Mouse (Mus musculus) erythroid progenitor cell, adult 5-6 weeks (primary cell): ENCODE data around the gene Ceacam2. TPM values are rescaled to one million over a fixed set of nuclear protein-coding genes. Genes with fewer than 3 reads are reported as not detected.
"Not testable (repeated sequence)": the region's sequence is repeated elsewhere in the genome, so short reads cannot be mapped to it uniquely, and the experiment has no call there.

Experiments used
- ATAC-seq: replicated peaks from 2 replicates; pipeline ENCODE4 v1.8.0; 2016; ENCODE audit warnings: moderate number of reproducible peaks, mild to moderate bottlenecking, moderate TSS enrichment, inconsistent platforms; ENCODE audit not compliant: poor library complexity, low FRiP score, severe bottlenecking
- total RNA-seq, 2 experiments: library from RNA; stranded (forward) in 1 of 2; stranded (reverse) in 1 of 2; fragments of 150-400 nt in 1 of 2; fragments of 186-747, 209-891 nt in 1 of 2; gene quantifications; 2 replicates each; pipeline versions ENCODE4 v1.2.3 to v1.2.4; 2015 to 2017; ENCODE audit warnings: low replicate concordance in 2 of 2

Ceacam2 gene
- total RNA-seq (2015; ENCODE audit: low replicate concordance): not detected in 2 replicates
- not detected in 2 replicates for total RNA-seq (2017; ENCODE audit: low replicate concordance)

- not testable (repeated sequence) for ATAC-seq
Measured at GRCm38 (mm10) chr7:25539376-25539907, at the start of gene Ceacam2. TSS of gene Ceacam2 (minus strand) at chr7:25539857.

DNA sequence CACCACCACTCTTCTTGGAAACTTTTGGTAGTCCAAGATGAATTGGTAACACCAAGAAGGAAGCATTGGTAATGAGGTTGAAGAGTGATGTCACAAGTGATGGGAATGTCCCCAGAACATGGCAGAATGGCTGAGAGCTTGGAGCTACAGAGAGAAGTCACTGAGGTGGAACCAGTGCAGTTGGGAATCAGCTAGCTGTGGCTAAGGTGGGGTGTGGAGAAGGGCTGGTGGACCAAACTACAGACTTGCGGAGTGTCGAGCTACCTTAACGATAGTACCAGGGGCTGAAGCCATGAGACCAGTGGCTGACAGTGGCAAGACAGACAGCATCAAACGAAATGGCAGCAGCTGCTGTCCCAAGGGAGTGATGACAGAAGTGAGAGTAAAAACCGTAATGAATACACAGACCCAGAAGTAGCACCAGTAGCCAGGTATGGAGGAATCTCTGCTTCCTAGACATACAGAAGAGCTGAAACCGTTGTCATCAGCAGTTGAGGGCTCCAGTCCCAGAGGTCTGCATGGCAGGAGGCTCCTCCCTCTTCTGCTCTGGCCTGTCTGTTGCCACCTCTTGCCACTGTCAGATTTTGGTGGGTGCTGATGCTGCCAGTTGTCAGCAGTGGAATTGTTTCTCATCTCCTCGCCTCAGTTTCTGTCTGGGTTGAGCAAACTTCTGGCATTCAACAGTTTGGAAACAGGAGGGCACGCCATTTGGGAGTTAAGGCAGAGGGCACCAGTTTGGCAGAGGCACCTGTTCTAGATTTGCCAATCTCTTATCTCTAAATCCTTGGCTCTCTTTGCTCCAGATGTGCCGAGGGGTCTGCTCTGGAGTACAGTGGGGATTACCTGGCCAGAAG, 45.9 kb upstream of the Ceacam2 start:
- no peak for ATAC-seq

GRCm38 (mm10) chr7:25584651-25585050, 45.0 kb upstream of the Ceacam2 start:
- no peak for ATAC-seq

DNA sequence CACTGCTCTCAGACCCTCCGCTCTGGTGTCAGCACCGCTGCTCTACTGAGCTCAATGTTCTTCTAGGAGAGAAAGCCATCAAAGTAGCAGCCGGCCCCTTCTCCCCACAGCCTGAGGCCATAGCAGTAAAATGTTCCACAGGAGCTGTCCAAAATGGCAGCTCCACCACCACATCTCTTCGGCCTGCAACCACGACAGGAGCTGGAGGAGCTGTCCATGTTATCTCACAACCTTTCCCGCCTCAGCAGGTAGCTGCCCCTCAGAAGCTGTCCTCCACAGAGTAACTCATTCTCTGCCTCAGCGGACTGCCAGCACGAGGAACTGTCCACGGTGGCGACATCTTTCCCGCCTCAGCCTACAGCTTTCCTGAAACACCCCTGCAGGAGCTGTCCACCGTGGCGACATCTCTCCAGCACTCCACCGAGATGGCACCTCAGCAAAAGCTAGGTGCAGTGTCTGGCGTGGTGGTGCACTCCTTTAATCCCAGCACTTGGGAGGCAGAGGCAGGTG, 42.7 kb upstream of the Ceacam2 start:
- ATAC-seq: no peak

DNA sequence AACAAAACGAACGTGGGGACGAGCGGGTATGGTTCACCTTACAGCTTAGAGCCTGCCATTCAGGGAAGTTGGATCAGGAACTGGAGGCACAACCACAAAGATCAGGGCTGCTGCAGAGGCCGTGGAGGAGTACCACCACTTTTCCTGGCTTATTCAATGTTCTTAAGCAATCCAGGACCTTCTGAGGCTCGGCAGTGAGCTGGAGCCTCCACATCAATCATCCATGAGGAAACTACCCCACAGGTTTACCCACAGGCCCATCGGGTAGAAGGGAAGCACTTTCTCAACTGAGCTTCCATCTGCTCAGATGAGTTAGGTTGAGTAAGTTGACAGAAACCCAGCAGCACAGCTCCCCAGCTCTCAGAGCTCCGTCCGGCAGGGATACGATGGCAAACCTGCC, 39.8 kb upstream of the Ceacam2 start:
- ATAC-seq: no peak

DNA sequence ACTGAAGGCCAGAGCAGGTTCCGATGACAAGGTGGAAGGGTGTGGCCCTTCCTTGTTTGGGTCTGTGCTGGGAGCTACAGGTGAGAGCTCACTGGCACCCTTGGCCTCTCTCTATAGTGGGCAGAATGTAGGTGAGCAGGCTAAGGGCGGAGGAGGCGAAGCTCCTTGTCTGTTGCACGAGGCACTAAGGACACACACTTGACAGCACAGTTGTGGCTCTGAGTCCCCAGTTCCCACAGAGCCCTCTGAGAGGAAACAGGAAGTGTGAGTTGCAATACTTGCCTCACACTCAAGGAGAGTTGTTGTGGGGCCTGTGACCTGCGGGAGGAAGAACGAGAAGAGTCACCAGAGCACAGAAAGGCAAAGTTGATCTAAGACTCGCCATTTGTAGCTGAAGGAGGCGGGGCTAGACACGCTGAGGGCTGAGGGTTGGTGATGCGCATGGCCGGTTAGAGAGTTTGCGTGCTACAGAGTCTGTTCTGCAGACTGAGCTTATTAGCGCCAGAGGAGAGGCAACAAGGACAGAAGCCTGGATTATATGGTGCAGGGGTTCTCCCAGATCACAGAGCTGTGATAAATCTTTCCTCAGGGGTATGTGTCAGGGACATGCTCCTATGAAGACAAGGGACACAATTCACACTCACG, 37.3 kb upstream of the Ceacam2 start:
- ATAC-seq: not testable (repeated sequence)

DNA sequence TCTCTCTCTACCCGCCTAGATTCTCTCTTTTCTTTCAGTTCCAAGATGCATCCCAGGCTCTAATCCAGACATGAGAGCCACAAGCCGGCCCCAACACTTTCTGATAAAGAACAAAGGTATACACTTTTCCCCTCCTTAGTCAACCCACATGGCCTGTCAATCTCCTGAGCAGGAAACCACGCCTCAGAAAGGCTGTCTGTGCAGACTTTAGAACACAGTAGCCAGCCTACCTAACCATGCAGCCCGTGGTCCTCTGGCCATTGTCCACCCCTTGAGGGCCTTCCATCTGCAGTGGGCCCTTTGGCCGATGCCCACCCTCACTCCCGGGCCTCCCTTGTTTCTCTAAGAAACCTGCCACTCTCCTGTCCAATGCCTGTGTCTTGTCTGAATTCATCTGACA, 36.7 kb upstream of the Ceacam2 start:
- ATAC-seq: not testable (repeated sequence)

GRCm38 (mm10) chr7:25575870-25576269, 36.2 kb upstream of the Ceacam2 start:
- ATAC-seq: no peak

DNA sequence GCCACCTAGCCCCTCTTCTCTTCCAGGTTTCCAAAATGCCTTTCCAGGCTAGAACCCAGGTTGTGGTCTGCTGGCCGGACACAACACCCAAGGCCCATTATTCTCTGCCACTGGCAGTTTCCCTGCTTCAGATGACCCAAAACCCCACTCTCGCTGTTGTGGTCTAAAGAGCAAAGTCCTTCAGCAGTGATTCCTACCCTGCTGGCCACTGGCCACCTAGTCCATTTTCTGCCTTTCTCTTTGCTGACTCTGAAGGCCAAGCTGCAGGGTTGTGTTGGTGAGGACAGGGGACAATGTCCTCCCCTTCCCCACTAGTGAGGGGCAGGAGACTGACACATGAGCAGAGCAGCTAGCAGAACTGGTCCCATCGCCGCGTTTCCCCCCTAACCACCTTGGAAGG, 35.4 kb upstream of the Ceacam2 start:
- ATAC-seq: no peak

- ATAC-seq: not testable (repeated sequence)
Measured at GRCm38 (mm10) chr7:25573806-25574205, 34.1 kb upstream of the Ceacam2 start.

DNA sequence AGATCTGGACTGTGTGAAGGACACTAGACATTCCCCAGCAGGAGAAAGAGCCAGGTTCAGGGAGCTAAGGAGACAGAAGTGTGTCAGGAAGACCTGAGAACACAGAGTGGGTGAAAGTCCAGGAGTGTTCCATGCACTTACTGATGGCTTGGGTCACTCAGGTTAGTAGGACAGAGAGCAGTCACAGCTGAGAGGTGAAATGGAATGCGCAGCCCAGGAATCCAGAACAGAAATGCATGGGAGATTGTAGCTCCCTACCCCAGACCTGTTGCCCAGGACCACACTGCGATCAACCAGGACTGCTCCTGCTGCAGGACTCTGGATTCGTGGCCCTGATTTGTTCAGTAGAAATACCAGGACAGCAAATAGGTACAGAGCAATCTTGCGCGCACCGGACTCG, 29.1 kb upstream of the Ceacam2 start:
- ATAC-seq: no peak

- ATAC-seq: not testable (repeated sequence)
Measured at GRCm38 (mm10) chr7:25541464-25541863, 1.8 kb upstream of the Ceacam2 start.

DNA sequence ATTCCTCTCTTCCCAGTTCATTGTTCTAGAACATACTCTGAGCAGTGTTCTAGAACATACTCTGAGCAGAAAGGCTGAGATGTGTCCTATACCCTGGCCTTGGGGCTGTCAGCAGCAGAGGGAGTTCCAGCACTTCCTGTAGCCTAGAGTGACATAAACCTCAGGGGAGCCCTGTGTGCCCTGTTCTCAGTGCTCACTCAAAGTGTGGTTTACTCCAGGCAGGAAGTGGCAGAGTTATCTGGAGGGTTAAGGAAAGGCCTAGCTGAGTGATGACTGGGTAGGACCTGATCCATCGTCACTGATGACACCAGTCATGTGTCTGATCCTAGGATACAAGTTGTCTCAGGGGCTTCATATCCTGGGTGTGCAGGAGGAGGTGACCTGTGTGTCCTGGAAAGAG, 297 bp upstream of the Ceacam2 start:
- not testable (repeated sequence) for ATAC-seq

- ATAC-seq: no peak
Measured at GRCm38 (mm10) chr7:25530837-25531236, 8.8 kb downstream of the Ceacam2 start.

- ATAC-seq: not testable (repeated sequence)
Measured at GRCm38 (mm10) chr7:25516070-25516777, 23.4 kb downstream of the Ceacam2 start.

- ATAC-seq: not testable (repeated sequence)
Measured at GRCm38 (mm10) chr7:25515667-25516066, 24.0 kb downstream of the Ceacam2 start.

- no peak for ATAC-seq
Measured at GRCm38 (mm10) chr7:25509925-25510324, 29.7 kb downstream of the Ceacam2 start.

GRCm38 (mm10) chr7:25494649-25495048, 45.0 kb downstream of the Ceacam2 start:
- no peak for ATAC-seq

GRCm38 (mm10) chr7:25490698-25491097, 49.0 kb downstream of the Ceacam2 start:
- ATAC-seq: not testable (repeated sequence)

- not testable (repeated sequence) for ATAC-seq
Measured at GRCm38 (mm10) chr7:25489382-25489781, 50.3 kb downstream of the Ceacam2 start.
